Mouse (Mus musculus) liver, embryonic 14.5 days (tissue): ENCODE results near the gene Gm4763. TPM values are rescaled to one million over a fixed set of nuclear protein-coding genes. Genes with fewer than 3 reads are reported as not detected.
"Not testable (repeated sequence)": the region's sequence is repeated elsewhere in the genome, so short reads cannot be mapped to it uniquely, and the experiment has no call there.

Source experiments
- ATAC-seq: fragments of 200-750 bp; cut with Nextera tagmentation; 2 replicates; pipeline ENCODE4 v1.8.0; 2017; ENCODE audit warnings: moderate number of reproducible peaks, mild to moderate bottlenecking, moderate library complexity; ENCODE audit not compliant: insufficient read depth
- DNase-seq, 3 experiments: peaks; one replicate each; pipeline ENCODE4 v3.0.0-alpha.2; 2012 to 2013; ENCODE audit warnings: low read depth in 3 of 3, low spot score in 3 of 3
- H3K27ac ChIP-seq: fragments of 300-500 bp; sonication (generic); 2 replicates; pipeline ENCODE4 v1.5.1; 2014; ENCODE audit warnings: moderate library complexity, mild to moderate bottlenecking, control low read depth, inconsistent platforms
- H3K27me3 ChIP-seq: fragments of 300-500 bp; sonication (generic); 2 replicates; pipeline ENCODE4 v1.6.1; 2014; ENCODE audit warnings: mild to moderate bottlenecking, low read length, moderate library complexity; ENCODE audit not compliant: control insufficient read depth, insufficient read depth
- H3K36me3 ChIP-seq: fragments of 300-500 bp; sonication (generic); replicated peaks from 2 replicates; pipeline ENCODE4 v1.6.1; 2014; ENCODE audit warnings: low read depth; ENCODE audit not compliant: control insufficient read depth, insufficient read depth
- H3K4me1 ChIP-seq, 2 experiments: fragments of 200-500 bp in 1 of 2; fragments of 300-500 bp in 1 of 2; sonication (generic) in 1 of 2; replicated peaks; 2 replicates each; pipeline ENCODE4 v1.6.1; 2012 to 2014; ENCODE audit warnings: antibody characterized with exemption in 1 of 2, inconsistent platforms in 1 of 2, low read length in 1 of 2; ENCODE audit not compliant: control insufficient read depth in 2 of 2, insufficient read depth in 2 of 2
- H3K4me2 ChIP-seq: fragments of 300-500 bp; sonication (generic); 2 replicates; pipeline ENCODE4 v1.6.1; 2014; ENCODE audit warnings: low read depth, mild to moderate bottlenecking, control low read depth, moderate library complexity
- H3K4me3 ChIP-seq, 2 experiments: fragments of 200-500 bp in 1 of 2; fragments of 300-500 bp in 1 of 2; sonication (generic) in 1 of 2; 2 replicates each; pipeline ENCODE4 v1.5.1; 2012 to 2014; ENCODE audit warnings: low read depth in 2 of 2, low read length in 2 of 2, mild to moderate bottlenecking in 2 of 2, control low read depth in 1 of 2, inconsistent platforms in 1 of 2, moderate library complexity in 1 of 2; ENCODE audit not compliant: insufficient read depth in 1 of 2
- H3K9ac ChIP-seq: fragments of 300-500 bp; sonication (generic); replicated peaks from 2 replicates; pipeline ENCODE4 v1.6.1; 2014; ENCODE audit warnings: mild to moderate bottlenecking, control low read depth, moderate library complexity
- H3K9me3 ChIP-seq: fragments of 300-500 bp; sonication (generic); 2 replicates; pipeline ENCODE4 v1.6.1; 2016; ENCODE audit warnings: low read length, mixed read lengths; ENCODE audit not compliant: control insufficient read depth
- CTCF ChIP-seq: IDR thresholded peaks from 2 replicates; pipeline ENCODE4 v1.5.1; 2016; ENCODE audit warnings: antibody characterized with exemption, low read depth, control low read depth
- EP300 ChIP-seq: IDR thresholded peaks from 2 replicates; pipeline ENCODE4 v1.6.1; 2016; ENCODE audit warnings: antibody characterized with exemption, low read depth
- WGBS: fragments of 180-500 bp; shearing (Covaris S2); extraction: QIAGEN DNeasy Blood & Tissue Kit; methylation state at CpG from one replicate; pipeline ENCODE4 v1.1.7; 2014; ENCODE audit not compliant: insufficient replicate concordance; 5-methylcytosine and 5-hydroxymethylcytosine counted together
- polyA plus RNA-seq, 2 experiments: library from polyadenylated mRNA; depleted of rRNA in 1 of 2; stranded (reverse) in 1 of 2; unstranded in 1 of 2; fragments of >200 nt; fragmentation: Nextera tagmentation in 1 of 2; extraction: Ambion mirVana in 1 of 2; gene quantifications; 2 replicates each; pipeline versions ENCODE4 v1.2.1 to v1.2.3; 2012 to 2014

Gm4763 gene
- polyA plus RNA-seq (2012; rRNA removed) (not detected in 2 replicates), polyA plus RNA-seq (2014; fragmentation: Nextera tagmentation; extraction: Ambion mirVana) (not detected in 2 replicates)

DNA sequence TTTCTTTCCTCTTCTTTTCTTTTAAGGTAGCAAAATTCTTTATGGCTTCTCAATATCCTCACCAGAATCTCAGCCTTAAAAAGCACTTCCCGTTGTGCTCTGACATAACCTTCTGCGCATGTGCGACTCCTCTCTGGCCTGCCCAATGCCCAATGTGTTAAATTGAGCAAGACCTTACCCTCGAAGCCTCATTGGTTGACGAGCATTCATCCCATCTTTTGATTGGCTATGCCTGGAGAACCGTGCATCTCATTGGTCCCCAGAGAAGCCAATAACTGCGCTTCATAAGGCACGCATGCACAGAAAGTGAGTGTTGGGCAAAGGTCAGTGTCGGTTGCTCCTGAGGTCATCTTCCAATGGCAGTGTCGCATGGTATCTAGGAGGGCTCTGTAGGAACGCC lies at the start of gene Gm4763:
Gene Gm4763, minus strand, starts transcription at position 101 of the 400 bp plus-strand sequence.
- not testable (repeated sequence) for H3K9ac ChIP-seq, H3K9me3 ChIP-seq, H3K27me3 ChIP-seq, H3K27ac ChIP-seq, H3K4me1 ChIP-seq, ATAC-seq, DNase-seq, H3K36me3 ChIP-seq, H3K4me2 ChIP-seq, H3K4me3 ChIP-seq
- WGBS, result 70% methylated on average over 11 of the region's 11 CpGs

DNA sequence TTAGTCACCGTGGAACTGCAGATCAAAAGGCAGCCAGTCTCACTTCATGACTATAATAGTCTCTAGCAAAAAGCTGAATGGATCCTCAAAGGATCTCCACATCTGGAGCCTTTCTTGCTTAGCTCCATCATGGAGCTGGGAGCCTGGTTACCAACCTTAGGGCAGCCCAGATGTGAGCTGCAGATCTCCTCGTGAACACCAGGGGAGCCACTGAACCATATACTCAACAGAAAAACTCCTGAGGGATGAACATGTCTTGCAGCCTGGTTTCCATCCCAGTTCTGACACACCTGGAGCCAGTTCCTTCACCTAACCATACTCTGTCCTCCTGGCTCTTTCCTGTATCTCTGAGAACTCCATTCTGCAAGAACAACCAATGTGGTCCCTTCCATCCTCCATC lies 49.4 kb upstream of the Gm4763 start:
- Histone ChIP-seq H3K36me3 (no peaks in the 10 kb centered on the region), H3K4me2 (no peak overlapping the region), H3K9ac (no peak overlapping the region), H3K4me1 (no peaks in the 10 kb centered on the region), H3K27ac (no peak overlapping the region), H3K4me3 (no peak overlapping the region), H3K9me3 (no peaks in the 10 kb centered on the region), H3K27me3 (no peaks in the 10 kb centered on the region)
- 64% methylated on average over 2 of the region's 2 CpGs for WGBS
- ATAC-seq (no peak), DNase-seq (no peak)
- TF ChIP-seq EP300, result no peak
- peak; percentile 22 for TF ChIP-seq CTCF

DNA sequence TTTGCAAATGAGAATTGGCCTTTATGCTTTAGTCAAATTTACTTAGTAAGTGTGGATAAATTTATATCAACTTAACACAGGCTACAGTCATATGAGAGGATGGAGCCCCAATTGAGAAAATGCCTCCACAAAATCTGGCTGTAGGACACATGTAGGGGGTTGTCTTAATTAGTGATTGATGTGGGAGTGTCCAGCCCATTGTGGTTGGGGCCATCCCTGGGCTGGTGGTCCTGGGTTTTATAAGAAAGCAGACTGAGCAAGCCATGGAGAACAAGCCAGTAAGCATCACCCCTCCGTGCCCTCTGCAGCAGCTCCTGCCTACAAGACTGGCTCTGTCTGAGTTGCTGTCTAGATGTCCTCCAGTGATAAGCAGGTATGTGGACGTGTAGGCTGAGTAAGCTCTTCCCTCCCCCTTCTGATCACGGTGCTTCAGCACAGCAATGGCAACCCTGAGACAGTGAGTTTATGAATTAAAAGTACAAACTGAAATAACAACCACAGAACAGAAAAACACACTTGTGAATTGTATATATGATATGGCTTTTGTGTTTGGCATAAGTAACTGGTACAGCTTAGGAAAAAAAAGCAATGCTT lies 47.3 kb upstream of the Gm4763 start:
- Histone ChIP-seq H3K9ac (no peak overlapping the region), H3K27me3 (no peaks in the 10 kb centered on the region), H3K9me3 (no peaks in the 10 kb centered on the region), H3K4me1 (no peaks in the 10 kb centered on the region), H3K4me3 (no peak overlapping the region), H3K27ac (no peak overlapping the region), H3K4me2 (no peak overlapping the region), H3K36me3 (no peaks in the 10 kb centered on the region)
- 18% methylated on average over 3 of the region's 3 CpGs for WGBS
- ATAC-seq, result no peak
- DNase-seq, result no peak
- TF ChIP-seq EP300 (no peak), CTCF (no peak)

DNA sequence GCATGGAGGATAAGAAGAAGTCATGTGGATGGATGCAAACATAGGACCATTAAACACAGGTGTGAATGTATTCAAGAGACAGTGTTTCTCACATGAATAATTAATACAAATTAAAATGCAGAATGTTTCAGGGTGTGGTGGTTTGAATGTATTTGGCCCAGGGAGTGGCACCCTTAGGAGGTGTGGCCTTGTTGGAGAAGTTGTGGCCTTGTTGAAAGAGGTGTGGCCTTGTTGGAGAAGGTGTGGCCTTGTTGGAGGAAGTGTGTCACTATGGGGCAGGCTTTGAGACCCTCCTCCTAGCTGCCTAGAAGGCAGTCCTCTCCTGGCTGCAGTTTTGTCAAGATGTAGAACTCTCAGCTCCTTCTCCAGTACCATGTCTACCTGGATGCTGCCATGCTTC lies 44.7 kb upstream of the Gm4763 start:
- H3K9ac ChIP-seq, result no peak overlapping the region
- H3K27me3 ChIP-seq, result no peaks in the 10 kb centered on the region
- no peak overlapping the region for H3K27ac ChIP-seq
- H3K4me1 ChIP-seq, result no peaks in the 10 kb centered on the region
- H3K4me3 ChIP-seq, result no peak overlapping the region
- ATAC-seq (no peak), DNase-seq (no peak)
- TF ChIP-seq CTCF, result no peak
- no peak for TF ChIP-seq EP300
- H3K36me3 ChIP-seq, result no peaks in the 10 kb centered on the region
- H3K9me3 ChIP-seq, result no peaks in the 10 kb centered on the region
- no peak overlapping the region for H3K4me2 ChIP-seq

DNA sequence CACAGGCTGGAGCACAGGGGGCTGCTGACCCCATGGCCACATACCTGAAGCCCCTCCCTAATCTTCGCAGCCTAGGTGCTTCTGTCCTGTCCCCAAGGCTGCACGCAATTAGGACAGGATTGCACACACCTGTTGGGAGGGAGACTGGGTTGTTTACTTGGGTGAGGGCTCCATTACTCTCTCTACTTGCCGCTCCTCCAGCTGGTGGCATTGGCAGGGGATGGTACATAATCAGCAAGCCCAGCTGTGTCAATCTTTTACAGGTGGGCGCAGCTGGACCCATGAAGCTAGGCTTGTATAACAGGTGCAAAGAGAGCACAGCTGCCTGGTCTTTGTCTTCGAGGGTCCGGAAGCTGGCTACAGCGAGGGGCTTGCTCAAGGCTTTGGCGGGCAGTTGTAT lies 35.9 kb upstream of the Gm4763 start:
- ATAC-seq (no peak), DNase-seq (no peak)
- Histone ChIP-seq H3K9ac (no peak overlapping the region), H3K4me3 (no peak overlapping the region), H3K9me3 (no peaks in the 10 kb centered on the region), H3K27ac (no peak overlapping the region), H3K36me3 (no peaks in the 10 kb centered on the region), H3K4me2 (no peak overlapping the region), H3K27me3 (no peaks in the 10 kb centered on the region), H3K4me1 (no peaks in the 10 kb centered on the region)
- WGBS, result 59% methylated on average over 8 of the region's 8 CpGs
- TF ChIP-seq EP300 (no peak), CTCF (no peak)
